Mouse (Mus musculus) lung, adult 2 months (tissue): Measurements from ENCODE around the gene Mylk4.

ENCODE experiments used
- CTCF ChIP-seq: fragments of 200-500 bp; IDR thresholded peaks from 2 replicates; pipeline ENCODE4 v1.5.1; 2011; ENCODE audit warnings: mild to moderate bottlenecking, low read length, control low read depth; ENCODE audit not compliant: insufficient read depth
- POLR2A ChIP-seq: fragments of 200-500 bp; IDR thresholded peaks from 2 replicates; pipeline ENCODE4 v1.6.1; 2011; ENCODE audit warnings: low read depth, mild to moderate bottlenecking, control low read depth, low read length, borderline replicate concordance; ENCODE audit errors: extremely low read depth

DNA sequence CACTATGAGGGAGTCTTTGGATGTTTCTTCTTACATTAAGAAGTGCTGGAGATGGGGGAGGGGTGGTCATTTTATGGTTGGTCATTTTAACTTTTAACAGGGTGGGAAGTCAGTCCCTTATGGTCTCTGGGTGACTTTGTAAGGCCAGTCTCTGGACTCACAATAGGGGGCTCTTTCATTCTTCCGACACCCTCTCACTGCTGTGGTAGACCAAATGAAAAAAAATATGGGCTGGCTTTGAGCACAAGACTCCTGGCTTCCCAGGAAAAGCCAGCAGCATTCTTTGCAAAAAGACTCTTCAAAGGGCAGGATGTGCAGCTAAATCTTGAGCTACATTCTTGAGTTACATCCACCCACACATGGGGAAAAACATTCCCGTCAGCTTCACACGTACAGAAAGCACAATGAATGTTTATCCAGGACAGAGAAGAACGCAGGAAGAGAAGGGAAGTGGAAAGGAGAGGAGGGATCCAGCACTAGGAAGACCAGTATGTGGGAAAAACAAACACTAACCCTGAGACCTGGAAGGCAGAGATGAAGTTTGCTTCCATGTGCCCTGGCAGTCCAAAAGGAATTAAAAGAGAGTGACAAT is 31.6 kb downstream of the Mylk4 start:
- TF ChIP-seq CTCF = no peak
- no peak for TF ChIP-seq POLR2A
